Mouse (Mus musculus): ENCODE results near the gene Adcy5. TPM values are rescaled to one million over a fixed set of nuclear protein-coding genes. Genes with fewer than 3 reads are reported as not detected.

Adcy5 gene
- 4.7 and 4.8 TPM in 2 replicates for polyA plus RNA-seq (2014; fragmentation: Nextera tagmentation; extraction: Ambion mirVana)

DNA sequence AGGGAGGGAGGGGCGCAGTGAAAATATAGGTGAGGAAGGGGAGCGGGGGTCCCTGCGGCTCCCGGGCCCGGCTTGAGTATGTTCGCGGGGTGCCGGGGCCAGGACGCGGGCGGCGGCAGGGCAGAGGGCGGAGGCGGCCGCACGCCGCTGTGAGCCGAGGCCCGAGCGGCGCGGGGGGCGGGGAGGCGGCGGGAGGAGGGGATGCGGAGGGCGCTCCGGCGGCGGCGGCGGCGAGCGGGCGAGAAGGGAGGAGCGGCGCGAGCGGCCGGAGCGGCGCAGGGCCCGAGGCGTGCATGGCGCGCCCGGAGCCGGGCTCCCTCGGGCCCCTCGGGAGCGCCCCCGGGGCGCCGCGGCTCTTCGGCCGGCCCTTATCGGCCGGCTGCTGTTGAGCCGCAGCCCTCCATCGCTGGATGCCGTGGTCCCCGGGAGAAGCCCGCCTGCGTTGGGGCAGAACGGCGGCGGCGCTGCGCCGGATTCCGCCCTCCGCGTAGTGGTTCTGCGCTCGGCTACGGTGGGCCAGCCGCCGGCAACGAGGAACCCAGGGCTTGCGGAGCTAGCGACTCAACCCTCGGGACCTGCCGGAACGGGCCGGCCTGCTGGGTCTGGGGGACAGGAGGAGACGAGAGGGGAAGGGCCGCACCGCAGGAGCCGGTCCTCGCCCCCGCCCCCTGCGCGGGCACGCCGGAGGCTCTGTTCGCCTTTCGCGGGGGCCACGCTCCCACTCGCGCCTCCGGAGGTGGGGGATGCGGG is at the start of gene Adcy5:
Adcy5 (plus strand) TSS at position 237 of the 750 bp plus-strand sequence.
- WGBS = under 1% methylated on average over 74 of the region's 104 CpGs
- no peaks in the 10 kb centered on the region for H3K36me3 ChIP-seq (ENCODE audit: control insufficient read depth, insufficient read depth, low read length)

DNA sequence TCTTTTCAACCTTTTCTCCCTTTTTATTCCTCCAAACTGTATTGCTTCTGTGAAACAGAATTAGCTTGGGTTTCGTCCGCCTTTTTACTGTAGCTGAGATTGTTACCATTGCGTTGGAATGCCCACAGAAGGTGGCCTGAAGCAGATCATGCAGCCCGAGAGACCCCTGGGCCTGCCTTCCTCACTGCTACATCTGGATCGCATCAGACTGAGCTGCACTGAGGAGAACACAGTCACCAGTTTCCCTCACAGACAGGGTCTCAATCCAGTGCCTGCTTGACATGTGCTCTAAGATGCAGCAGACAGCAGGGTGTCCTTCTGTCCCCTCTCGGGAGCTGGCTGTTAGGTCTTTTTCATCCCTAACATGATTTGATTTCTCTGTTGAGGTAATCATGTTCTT is 46.7 kb upstream of the Adcy5 start:
- H3K4me2 ChIP-seq (replicated peaks; ENCODE audit: low read depth, low read length) = no peak overlapping the region
- no peak for ATAC-seq (ENCODE audit: insufficient number of reproducible peaks, insufficient read depth, low FRiP score, low read depth)
- WGBS = 86% methylated on average over 6 of the region's 6 CpGs
- H3K4me1 ChIP-seq (ENCODE audit: control insufficient read depth, insufficient read depth, low read length) = peaks cover 5% of the 10 kb centered on the region; the same call in 1 of the 2 replicates
- H3K9ac ChIP-seq (replicated peaks; ENCODE audit: low read depth, low read length) = no peak overlapping the region
- H3K36me3 ChIP-seq (ENCODE audit: control insufficient read depth, insufficient read depth, low read length) = no peaks in the 10 kb centered on the region; the same call in 1 of the 2 replicates
- no peak overlapping the region for H3K27ac ChIP-seq (ENCODE audit: low read length)
- H3K27me3 ChIP-seq (ENCODE audit: control insufficient read depth, insufficient read depth, low read length) = no peaks in the 10 kb centered on the region
- no peak overlapping the region for H3K4me3 ChIP-seq (ENCODE audit: low read depth, low read length)
- no peaks in the 10 kb centered on the region for H3K9me3 ChIP-seq (ENCODE audit: control insufficient read depth, low read depth, low read length)

More for the DNA sequence above, at the start of gene Adcy5:
- H3K4me2 ChIP-seq (replicated peaks; ENCODE audit: low read depth, low read length) = peak within 1 kb of the TSS; percentile 97
- H3K4me1 ChIP-seq (ENCODE audit: control insufficient read depth, insufficient read depth, low read length) = peaks cover 14% of the 10 kb centered on the region
- H3K4me3 ChIP-seq (ENCODE audit: low read depth, low read length) = peak within 1 kb of the TSS; percentile 62
- ATAC-seq (ENCODE audit: insufficient number of reproducible peaks, insufficient read depth, low FRiP score, low read depth) = peak; percentile 43; the same call in 1 of the 2 replicates
- peaks cover 20% of the 10 kb centered on the region; the same call in 1 of the 2 replicates for H3K27me3 ChIP-seq (ENCODE audit: control insufficient read depth, insufficient read depth, low read length)
- H3K9me3 ChIP-seq (ENCODE audit: control insufficient read depth, low read depth, low read length) = no peaks in the 10 kb centered on the region
- peak within 1 kb of the TSS; percentile 63 for H3K9ac ChIP-seq (replicated peaks; ENCODE audit: low read depth, low read length)
- peak within 1 kb of the TSS; percentile 63 for H3K27ac ChIP-seq (ENCODE audit: low read length)

DNA sequence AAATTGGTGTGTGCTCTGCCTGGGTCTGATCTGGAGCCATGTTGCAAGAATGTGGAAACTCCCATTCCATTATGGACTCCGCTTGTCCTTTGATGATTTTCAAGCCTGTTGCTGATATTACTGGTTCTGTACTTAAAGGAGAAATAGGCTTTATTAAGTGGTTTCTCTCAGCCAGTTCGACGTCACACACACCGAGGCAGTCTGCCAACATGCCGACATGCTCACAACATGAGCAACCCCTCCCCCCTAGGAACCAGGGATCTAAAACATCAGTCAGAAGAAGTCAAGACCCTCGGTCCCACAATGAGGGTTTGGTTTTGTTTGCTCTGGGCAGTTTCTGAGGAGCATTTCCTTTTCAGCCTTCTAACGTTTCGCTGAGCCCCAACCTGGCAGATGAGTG is 45.5 kb upstream of the Adcy5 start:
- ATAC-seq (ENCODE audit: insufficient number of reproducible peaks, insufficient read depth, low FRiP score, low read depth) = no peak
- no peak overlapping the region for H3K4me3 ChIP-seq (ENCODE audit: low read depth, low read length)
- no peak overlapping the region for H3K9ac ChIP-seq (replicated peaks; ENCODE audit: low read depth, low read length)
- H3K4me1 ChIP-seq (ENCODE audit: control insufficient read depth, insufficient read depth, low read length) = peaks cover 6% of the 10 kb centered on the region
- H3K36me3 ChIP-seq (ENCODE audit: control insufficient read depth, insufficient read depth, low read length) = no peaks in the 10 kb centered on the region; the same call in 1 of the 2 replicates
- H3K9me3 ChIP-seq (ENCODE audit: control insufficient read depth, low read depth, low read length) = no peaks in the 10 kb centered on the region
- H3K27me3 ChIP-seq (ENCODE audit: control insufficient read depth, insufficient read depth, low read length) = no peaks in the 10 kb centered on the region
- 39% methylated on average over 8 of the region's 8 CpGs for WGBS
- H3K4me2 ChIP-seq (replicated peaks; ENCODE audit: low read depth, low read length) = no peak overlapping the region
- peak overlapping the region; percentile 82 for H3K27ac ChIP-seq (ENCODE audit: low read length)

DNA sequence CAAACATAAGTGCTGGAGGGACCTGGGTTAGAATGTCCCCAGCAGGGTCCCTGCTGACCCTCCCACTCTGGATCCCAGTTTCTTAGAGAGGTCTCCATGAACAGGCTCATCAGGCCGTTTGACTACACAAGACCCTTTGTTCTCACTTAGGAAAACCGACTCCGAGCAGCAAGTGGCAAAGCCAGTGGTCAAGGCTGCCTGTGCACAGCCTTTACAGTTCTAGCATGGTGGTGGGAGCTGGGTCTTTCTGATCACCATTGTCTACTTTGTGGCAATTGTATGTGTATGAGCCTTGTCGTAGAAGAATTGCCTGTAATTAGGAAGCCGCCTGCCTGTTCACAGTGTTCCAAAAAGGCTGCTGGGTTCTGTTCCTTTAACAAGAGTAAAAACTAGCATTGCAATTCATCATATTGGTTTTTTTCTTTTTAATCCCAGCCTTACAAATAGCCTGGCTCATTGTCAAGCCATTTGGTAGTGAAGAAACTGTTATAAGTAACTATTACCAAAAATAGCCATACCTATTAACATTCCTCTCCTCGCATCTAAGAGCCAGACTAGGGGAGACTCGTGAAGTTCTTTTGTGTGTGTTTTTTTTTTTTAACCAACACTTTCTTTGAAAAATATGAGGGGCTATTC is 44.9 kb upstream of the Adcy5 start:
- Histone ChIP-seq H3K4me2 (replicated peaks; ENCODE audit: low read depth, low read length) (no peak overlapping the region), H3K36me3 (ENCODE audit: control insufficient read depth, insufficient read depth, low read length) (no peaks in the 10 kb centered on the region; the same call in 1 of the 2 replicates), H3K4me1 (ENCODE audit: control insufficient read depth, insufficient read depth, low read length) (peaks cover 8% of the 10 kb centered on the region), H3K4me3 (ENCODE audit: low read depth, low read length) (no peak overlapping the region), H3K27ac (ENCODE audit: low read length) (peak overlapping the region; percentile 82), H3K9me3 (ENCODE audit: control insufficient read depth, low read depth, low read length) (no peaks in the 10 kb centered on the region), H3K9ac (replicated peaks; ENCODE audit: low read depth, low read length) (no peak overlapping the region), H3K27me3 (ENCODE audit: control insufficient read depth, insufficient read depth, low read length) (no peaks in the 10 kb centered on the region)
- no peak for ATAC-seq (ENCODE audit: insufficient number of reproducible peaks, insufficient read depth, low FRiP score, low read depth)
- WGBS = 42% methylated on average over 7 of the region's 7 CpGs

DNA sequence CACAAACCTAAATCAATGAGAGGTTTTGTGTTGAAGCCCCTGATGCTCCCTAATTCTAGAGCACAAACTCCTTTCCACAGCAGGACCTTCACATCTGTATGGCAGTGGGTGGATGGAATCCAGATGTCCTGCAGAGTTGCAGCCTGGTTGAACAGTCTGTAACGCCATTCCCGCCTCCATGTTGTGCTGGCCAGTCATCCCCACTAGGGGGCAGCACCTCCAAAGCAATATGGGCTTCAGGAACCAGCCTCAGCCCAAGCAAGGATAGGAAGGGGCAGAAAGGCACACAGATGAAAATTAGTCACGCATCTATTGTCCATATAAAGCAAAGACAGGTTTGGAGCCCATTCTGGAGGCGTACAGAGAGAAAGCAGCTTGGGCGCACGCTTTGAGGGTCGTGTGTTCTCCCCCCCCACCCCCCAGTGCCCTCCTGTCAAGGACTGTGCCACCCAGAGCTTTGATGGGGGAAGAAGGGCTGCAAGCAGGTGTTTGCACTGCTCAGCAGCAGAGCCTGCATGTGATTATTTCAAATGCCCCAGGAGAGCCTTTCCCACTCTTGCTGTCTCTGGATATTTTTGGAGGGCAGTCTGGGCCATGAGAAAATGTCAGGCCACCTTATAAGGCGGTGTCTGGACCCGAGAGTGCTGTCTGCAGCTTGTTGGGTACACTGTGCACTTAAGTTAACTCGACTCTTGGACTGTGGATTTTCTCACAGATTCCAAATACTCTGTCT is 44.1 kb upstream of the Adcy5 start:
- WGBS = 28% methylated on average over 10 of the region's 10 CpGs

DNA sequence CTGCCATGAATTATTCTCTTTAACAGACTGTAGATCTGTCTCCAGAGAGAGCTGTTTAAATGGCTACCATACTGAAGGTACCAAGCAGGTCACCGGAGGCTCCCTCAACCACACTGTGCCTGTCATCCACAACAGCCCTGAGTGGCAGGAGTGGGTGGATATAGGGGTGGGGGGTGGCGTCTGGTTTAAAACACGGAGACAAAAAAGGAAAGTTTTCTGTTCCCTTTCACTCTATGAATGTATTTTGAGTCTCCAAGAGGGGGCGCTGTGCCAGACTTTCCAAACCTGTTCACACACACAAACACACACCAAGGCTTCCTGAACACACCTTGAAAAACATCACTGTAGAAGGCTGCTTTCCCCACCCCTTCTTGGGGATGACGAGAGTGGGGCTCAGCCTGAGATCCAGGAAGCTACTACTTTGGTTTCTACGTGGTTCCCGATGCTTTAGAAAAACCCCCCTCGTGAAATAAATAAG is 43.5 kb upstream of the Adcy5 start:
- peaks cover 8% of the 10 kb centered on the region for H3K4me1 ChIP-seq (ENCODE audit: control insufficient read depth, insufficient read depth, low read length)
- H3K4me2 ChIP-seq (replicated peaks; ENCODE audit: low read depth, low read length) = no peak overlapping the region
- no peaks in the 10 kb centered on the region for H3K36me3 ChIP-seq (ENCODE audit: control insufficient read depth, insufficient read depth, low read length)
- H3K4me3 ChIP-seq (ENCODE audit: low read depth, low read length) = no peak overlapping the region
- WGBS = 62% methylated on average over 8 of the region's 8 CpGs
- no peak overlapping the region for H3K9ac ChIP-seq (replicated peaks; ENCODE audit: low read depth, low read length)
- H3K27ac ChIP-seq (ENCODE audit: low read length) = peak overlapping the region; percentile 53; the same call in 1 of the 2 replicates
- no peaks in the 10 kb centered on the region for H3K9me3 ChIP-seq (ENCODE audit: control insufficient read depth, low read depth, low read length)
- no peak for ATAC-seq (ENCODE audit: insufficient number of reproducible peaks, insufficient read depth, low FRiP score, low read depth)
- no peaks in the 10 kb centered on the region for H3K27me3 ChIP-seq (ENCODE audit: control insufficient read depth, insufficient read depth, low read length)

More for the DNA sequence above, 44.1 kb upstream of the Adcy5 start:
- Histone ChIP-seq H3K36me3 (ENCODE audit: control insufficient read depth, insufficient read depth, low read length) (no peaks in the 10 kb centered on the region), H3K4me3 (ENCODE audit: low read depth, low read length) (no peak overlapping the region), H3K27ac (ENCODE audit: low read length) (peak overlapping the region; percentile 82; the same call in 1 of the 2 replicates), H3K9ac (replicated peaks; ENCODE audit: low read depth, low read length) (no peak overlapping the region), H3K27me3 (ENCODE audit: control insufficient read depth, insufficient read depth, low read length) (no peaks in the 10 kb centered on the region), H3K9me3 (ENCODE audit: control insufficient read depth, low read depth, low read length) (no peaks in the 10 kb centered on the region), H3K4me1 (ENCODE audit: control insufficient read depth, insufficient read depth, low read length) (peaks cover 8% of the 10 kb centered on the region), H3K4me2 (replicated peaks; ENCODE audit: low read depth, low read length) (no peak overlapping the region)
- peak; percentile 87 for ATAC-seq (ENCODE audit: insufficient number of reproducible peaks, insufficient read depth, low FRiP score, low read depth)

DNA sequence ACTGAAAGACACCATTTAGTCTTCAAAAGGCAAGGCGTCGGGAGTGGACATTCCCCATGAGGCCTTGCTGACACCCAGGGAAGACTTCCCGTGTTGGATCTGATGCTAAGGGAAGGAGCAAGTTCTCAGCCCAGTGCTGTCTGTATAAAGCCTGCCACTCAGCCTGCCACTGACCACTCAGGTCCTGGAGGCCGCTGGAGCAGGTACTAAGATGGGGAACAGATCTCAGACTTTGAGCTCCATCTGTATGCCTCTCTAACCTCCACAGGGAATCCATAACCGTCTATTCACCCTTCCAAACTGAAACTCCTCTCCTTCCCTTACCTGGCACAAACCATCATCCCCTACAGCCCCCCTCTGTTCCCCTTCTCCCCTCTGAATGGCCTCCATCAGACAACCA is 41.2 kb upstream of the Adcy5 start:
- H3K36me3 ChIP-seq (ENCODE audit: control insufficient read depth, insufficient read depth, low read length) = no peaks in the 10 kb centered on the region
- WGBS = 79% methylated on average over 5 of the region's 5 CpGs
- no peak for ATAC-seq (ENCODE audit: insufficient number of reproducible peaks, insufficient read depth, low FRiP score, low read depth)
- H3K9me3 ChIP-seq (ENCODE audit: control insufficient read depth, low read depth, low read length) = no peaks in the 10 kb centered on the region
- H3K27me3 ChIP-seq (ENCODE audit: control insufficient read depth, insufficient read depth, low read length) = no peaks in the 10 kb centered on the region
- H3K4me3 ChIP-seq (ENCODE audit: low read depth, low read length) = no peak overlapping the region
- no peak overlapping the region for H3K9ac ChIP-seq (replicated peaks; ENCODE audit: low read depth, low read length)
- no peak overlapping the region for H3K4me2 ChIP-seq (replicated peaks; ENCODE audit: low read depth, low read length)
- H3K4me1 ChIP-seq (ENCODE audit: control insufficient read depth, insufficient read depth, low read length) = peaks cover 8% of the 10 kb centered on the region
- no peak overlapping the region for H3K27ac ChIP-seq (ENCODE audit: low read length)

DNA sequence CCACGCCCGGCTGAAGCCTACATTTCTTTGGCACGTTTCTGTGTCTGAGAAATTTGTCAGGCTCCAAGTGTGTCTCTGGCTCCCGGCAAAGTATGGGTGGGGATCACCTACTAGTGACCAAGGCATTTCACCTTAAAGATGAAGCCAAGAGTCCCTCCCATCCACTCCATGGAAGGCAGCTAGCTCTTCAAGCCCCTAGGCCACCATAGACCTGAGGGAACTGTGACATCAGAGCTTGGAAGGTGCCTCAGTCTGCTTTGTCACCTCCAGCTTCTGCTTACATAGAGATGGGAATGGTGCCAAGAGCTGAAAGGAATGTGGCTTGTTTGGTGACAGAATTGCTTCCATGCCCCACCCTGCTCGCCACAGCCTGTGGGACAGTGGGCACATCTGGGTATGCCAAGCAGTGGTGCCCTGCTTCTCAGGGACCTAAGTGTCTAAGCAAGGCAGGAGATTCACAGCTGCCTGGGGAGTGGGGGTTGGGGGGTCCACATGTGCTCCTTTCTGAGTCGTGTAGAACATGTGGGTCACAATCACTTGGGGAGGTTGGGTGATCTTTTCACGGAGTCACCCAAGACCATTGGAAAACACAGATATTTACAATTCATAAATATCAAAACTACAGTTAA is 38.2 kb upstream of the Adcy5 start:
- Histone ChIP-seq H3K36me3 (ENCODE audit: control insufficient read depth, insufficient read depth, low read length) (no peaks in the 10 kb centered on the region), H3K4me3 (ENCODE audit: low read depth, low read length) (no peak overlapping the region), H3K27me3 (ENCODE audit: control insufficient read depth, insufficient read depth, low read length) (no peaks in the 10 kb centered on the region), H3K4me1 (ENCODE audit: control insufficient read depth, insufficient read depth, low read length) (peaks cover 2% of the 10 kb centered on the region; the same call in 1 of the 2 replicates), H3K27ac (ENCODE audit: low read length) (no peak overlapping the region), H3K9me3 (ENCODE audit: control insufficient read depth, low read depth, low read length) (no peaks in the 10 kb centered on the region), H3K4me2 (replicated peaks; ENCODE audit: low read depth, low read length) (no peak overlapping the region), H3K9ac (replicated peaks; ENCODE audit: low read depth, low read length) (no peak overlapping the region)
- no peak for ATAC-seq (ENCODE audit: insufficient number of reproducible peaks, insufficient read depth, low FRiP score, low read depth)
- 78% methylated on average over 7 of the region's 7 CpGs for WGBS

All from stomach, embryonic 14.5 days (tissue).